Mouse (Mus musculus) spleen, adult 2 months (tissue): Measurements from ENCODE around the gene 6430548M08Rik. TPM values are rescaled to one million over a fixed set of nuclear protein-coding genes. Genes with fewer than 3 reads are reported as not detected.

Experiments used
- DNase-seq, 2 experiments: peaks; one replicate each; pipeline versions ENCODE4 v3.0.0 to v3.0.0-alpha.2; 2012 to 2021; ENCODE audit warnings: low spot score in 2 of 2, low read depth in 1 of 2
- H3K27ac ChIP-seq: fragments of 200-500 bp; 2 replicates; pipeline ENCODE4 v1.5.1; 2012; ENCODE audit warnings: low read length, inconsistent platforms; ENCODE audit not compliant: insufficient read depth
- H3K27me3 ChIP-seq: fragments of 200-500 bp; 2 replicates; pipeline ENCODE4 v1.6.1; 2012; ENCODE audit warnings: mild to moderate bottlenecking, moderate library complexity, low read length, inconsistent platforms; ENCODE audit not compliant: control insufficient read depth, insufficient read depth
- H3K36me3 ChIP-seq: fragments of 200-500 bp; 2 replicates; pipeline ENCODE4 v1.6.1; 2012; ENCODE audit warnings: mild to moderate bottlenecking, low read length, inconsistent platforms; ENCODE audit not compliant: control insufficient read depth, insufficient read depth
- H3K4me1 ChIP-seq: fragments of 200-500 bp; 2 replicates; pipeline ENCODE4 v1.6.1; 2011; ENCODE audit warnings: inconsistent platforms; ENCODE audit not compliant: control insufficient read depth, insufficient read depth, insufficient read length
- H3K4me3 ChIP-seq: fragments of 200-500 bp; 2 replicates; pipeline ENCODE4 v1.5.1; 2011; ENCODE audit warnings: mild to moderate bottlenecking, inconsistent platforms; ENCODE audit not compliant: insufficient read depth, insufficient read length; ENCODE audit errors: extremely low read depth
- CTCF ChIP-seq: fragments of 200-500 bp; IDR thresholded peaks from 2 replicates; pipeline ENCODE4 v1.5.1; 2011; ENCODE audit warnings: mild to moderate bottlenecking, inconsistent platforms; ENCODE audit not compliant: insufficient read depth, insufficient read length, insufficient replicate concordance; ENCODE audit errors: extremely low read depth
- POLR2A ChIP-seq: fragments of 200-500 bp; IDR thresholded peaks from 2 replicates; pipeline ENCODE4 v1.6.1; 2011; ENCODE audit warnings: low read depth, low read length, inconsistent platforms
- WGBS: fragments of 180-500 bp; shearing (Covaris S2); methylation state at CpG from one replicate; pipeline ENCODE4 v1.1.7; 2018; 5-methylcytosine and 5-hydroxymethylcytosine counted together
- polyA plus RNA-seq: library from polyadenylated mRNA; depleted of rRNA; stranded (reverse); fragments of >200 nt; gene quantifications from 2 replicates; pipeline ENCODE4 v1.2.3, GENCODE M21; 2012

6430548M08Rik gene
- polyA plus RNA-seq, 1 experiment = 20.6 TPM

DNA sequence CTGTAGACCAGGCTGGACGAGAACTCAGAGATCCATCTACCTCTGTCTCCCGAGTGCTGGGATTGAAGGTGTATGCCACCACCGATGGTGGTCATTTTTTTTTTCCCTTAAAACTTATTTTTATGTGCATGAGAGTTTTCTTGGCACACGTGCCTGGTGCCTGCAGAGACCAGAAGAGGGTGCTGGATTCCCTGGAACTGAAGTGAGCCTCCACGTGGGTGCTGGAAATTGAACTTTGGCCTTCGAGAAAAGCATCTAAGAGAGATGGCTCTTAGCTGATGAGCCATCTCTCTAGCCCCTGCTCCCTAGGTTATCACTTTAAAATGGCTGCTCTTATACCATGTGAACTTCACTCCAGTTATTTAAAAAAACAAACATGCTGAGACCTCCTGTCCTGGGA is 39.4 kb upstream of the 6430548M08Rik start:
- TF ChIP-seq CTCF = no peak
- TF ChIP-seq POLR2A = no peak
- Histone ChIP-seq H3K27me3 (no peaks in the 10 kb centered on the region), H3K4me1 (no peaks in the 10 kb centered on the region), H3K27ac (no peak overlapping the region), H3K4me3 (no peak overlapping the region), H3K36me3 (no peaks in the 10 kb centered on the region)
- 79% methylated on average over 6 of the region's 6 CpGs for WGBS
- DNase-seq = no peak

DNA sequence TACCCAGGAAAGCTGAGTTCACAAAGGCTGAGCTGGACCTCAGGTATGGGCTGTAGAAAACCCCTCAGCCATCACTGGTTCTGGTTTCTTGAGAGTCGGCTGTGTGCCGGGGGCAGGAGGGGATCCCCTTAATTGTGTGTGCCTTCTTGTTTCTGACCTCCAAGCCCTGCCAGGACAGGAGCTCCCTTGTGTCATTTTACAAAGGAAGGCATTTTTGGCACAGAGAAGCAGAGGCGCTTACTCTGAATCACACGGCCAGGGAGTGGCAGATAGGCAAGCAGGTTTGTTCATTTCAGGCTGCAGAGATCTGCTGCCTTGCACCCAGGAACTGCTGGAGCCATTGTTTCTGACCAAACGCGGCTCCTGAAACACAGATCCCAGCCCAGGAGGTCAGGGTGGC is 38.6 kb upstream of the 6430548M08Rik start:
- no peaks in the 10 kb centered on the region for H3K27me3 ChIP-seq
- TF ChIP-seq CTCF (no peak), POLR2A (no peak)
- no peak overlapping the region for H3K4me3 ChIP-seq
- no peak for DNase-seq
- H3K27ac ChIP-seq = no peak overlapping the region
- WGBS = 66% methylated on average over 6 of the region's 6 CpGs
- H3K36me3 ChIP-seq = no peaks in the 10 kb centered on the region
- no peaks in the 10 kb centered on the region for H3K4me1 ChIP-seq

DNA sequence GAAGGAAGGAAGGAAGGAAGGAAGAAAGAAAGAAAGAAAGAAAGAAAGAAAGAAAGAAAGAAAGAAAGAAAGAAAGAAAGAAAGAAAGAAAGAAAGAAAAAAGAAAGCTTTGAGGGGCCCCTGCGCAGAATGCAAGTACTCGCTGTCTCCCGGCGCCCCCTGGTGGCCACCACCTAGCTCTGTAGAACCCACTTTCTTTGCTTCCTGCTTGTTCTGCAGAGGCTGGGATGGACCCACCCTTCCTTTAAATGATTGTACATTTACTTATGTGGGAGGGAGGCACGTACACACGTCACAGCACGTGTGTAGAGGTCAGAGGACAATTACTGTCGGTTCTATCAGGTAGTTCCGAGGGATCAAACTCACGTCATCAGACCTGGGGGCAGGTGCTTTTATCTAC is 35.9 kb upstream of the 6430548M08Rik start:
- peak; percentile 28 to 67 for DNase-seq
- WGBS = 16% methylated on average over 10 of the region's 10 CpGs
- H3K36me3 ChIP-seq = peaks cover 16% of the 10 kb centered on the region
- H3K4me1 ChIP-seq = no peaks in the 10 kb centered on the region; the same call in 1 of the 2 replicates
- no peak overlapping the region for H3K4me3 ChIP-seq
- no peak overlapping the region for H3K27ac ChIP-seq
- no peaks in the 10 kb centered on the region for H3K27me3 ChIP-seq
- TF ChIP-seq POLR2A = no peak
- peak; percentile 90 for TF ChIP-seq CTCF

DNA sequence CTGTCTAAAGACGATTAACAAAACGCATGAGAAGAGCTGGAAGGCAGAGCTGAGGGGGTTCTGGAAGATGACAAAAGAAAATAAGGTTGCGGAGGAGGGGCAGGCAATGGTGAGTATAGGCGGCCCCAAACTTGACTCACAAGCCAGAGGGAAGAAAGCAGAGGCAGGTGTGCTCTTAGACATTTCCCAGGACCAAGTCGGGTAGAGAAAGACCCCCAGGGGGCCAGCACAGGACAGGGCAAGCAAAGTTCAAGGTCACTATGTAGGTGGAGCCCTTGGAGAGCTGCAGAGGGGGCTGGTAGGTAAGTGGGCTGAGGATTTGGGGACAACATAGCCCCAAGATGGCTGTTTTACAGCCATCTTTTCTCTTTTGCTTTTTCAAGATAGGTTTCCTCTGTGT is 34.6 kb upstream of the 6430548M08Rik start:
- no peak overlapping the region for H3K27ac ChIP-seq
- no peak for DNase-seq
- WGBS = 88% methylated on average over 5 of the region's 5 CpGs
- H3K4me3 ChIP-seq = no peak overlapping the region
- peaks cover 18% of the 10 kb centered on the region for H3K36me3 ChIP-seq
- no peaks in the 10 kb centered on the region; the same call in 1 of the 2 replicates for H3K4me1 ChIP-seq
- TF ChIP-seq POLR2A (no peak), CTCF (no peak)
- H3K27me3 ChIP-seq = no peaks in the 10 kb centered on the region

DNA sequence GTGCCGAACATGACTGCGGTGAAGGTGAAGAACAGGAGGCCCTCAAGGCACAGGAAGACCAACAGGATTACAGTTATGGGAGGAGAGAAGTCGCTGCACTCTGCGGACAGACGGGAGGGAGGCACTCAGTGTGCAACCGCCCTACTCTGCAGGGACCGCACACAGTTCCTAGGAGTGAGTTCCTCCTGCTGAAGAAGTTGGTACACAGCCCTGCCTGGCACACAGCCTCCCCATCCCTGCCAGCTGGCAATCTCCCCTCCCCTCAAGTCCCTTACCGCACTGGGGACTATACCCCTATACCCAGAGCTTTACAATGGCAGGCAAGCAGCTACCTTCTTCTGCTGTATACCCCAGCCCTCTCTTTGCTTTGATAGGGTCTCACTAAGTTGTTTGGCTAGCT is 30.7 kb upstream of the 6430548M08Rik start:
- Histone ChIP-seq H3K4me1 (no peaks in the 10 kb centered on the region; the same call in 1 of the 2 replicates), H3K27ac (no peak overlapping the region), H3K27me3 (no peaks in the 10 kb centered on the region), H3K36me3 (peaks cover 51% of the 10 kb centered on the region), H3K4me3 (no peak overlapping the region)
- no peak for DNase-seq
- TF ChIP-seq CTCF (no peak), POLR2A (no peak)
- 91% methylated on average over 8 of the region's 8 CpGs for WGBS

DNA sequence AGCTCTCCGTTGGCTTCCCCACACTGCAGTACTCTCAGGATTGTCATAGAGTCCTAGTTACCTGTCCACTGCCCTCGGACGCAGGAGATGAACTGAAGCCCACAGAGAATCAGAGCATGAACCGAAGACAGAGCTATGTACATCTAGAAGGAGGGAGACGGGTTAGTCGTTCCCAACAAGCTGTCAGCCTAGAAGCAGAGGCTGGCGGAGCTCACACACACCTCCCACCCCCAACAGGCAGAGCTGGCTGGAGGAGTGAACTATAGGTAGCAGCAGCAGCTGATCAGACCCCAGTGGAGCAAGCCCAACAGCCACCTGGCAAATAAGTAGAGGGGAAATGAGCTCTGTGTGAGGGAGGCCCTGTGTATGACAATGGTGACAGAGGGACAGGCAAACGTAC is 29.2 kb upstream of the 6430548M08Rik start:
- Histone ChIP-seq H3K27ac (no peak overlapping the region), H3K36me3 (peaks cover 54% of the 10 kb centered on the region)
- TF ChIP-seq POLR2A = no peak
- TF ChIP-seq CTCF = no peak

DNA sequence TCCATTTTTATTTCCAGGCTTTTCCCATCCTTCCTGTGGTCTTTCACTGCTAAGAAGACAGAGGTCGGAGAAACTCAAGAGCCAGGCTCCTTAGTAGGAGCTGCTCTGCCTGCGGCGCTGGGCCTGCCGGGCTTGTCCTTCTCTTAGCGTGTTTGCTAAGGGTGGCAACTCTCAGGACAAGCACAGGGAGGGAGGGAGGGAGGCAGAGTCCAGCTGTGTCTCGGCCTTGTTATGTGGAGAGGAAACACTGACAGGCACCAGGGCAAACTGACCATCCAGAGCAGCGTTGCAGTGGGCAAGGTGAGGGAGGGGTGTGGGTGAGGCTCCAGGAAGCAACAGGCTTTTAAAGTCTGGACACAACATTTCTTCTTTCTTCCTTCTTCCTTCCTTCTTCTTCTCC is 24.4 kb upstream of the 6430548M08Rik start:
- 93% methylated on average over 7 of the region's 7 CpGs for WGBS
- Histone ChIP-seq H3K4me1 (no peaks in the 10 kb centered on the region), H3K27ac (no peak overlapping the region), H3K4me3 (no peak overlapping the region), H3K36me3 (peaks cover 48% of the 10 kb centered on the region), H3K27me3 (no peaks in the 10 kb centered on the region)
- TF ChIP-seq POLR2A = no peak
- TF ChIP-seq CTCF = no peak
- DNase-seq = no peak

More for the DNA sequence above, 29.2 kb upstream of the 6430548M08Rik start:
- Histone ChIP-seq H3K4me1 (no peaks in the 10 kb centered on the region; the same call in 1 of the 2 replicates), H3K4me3 (no peak overlapping the region), H3K27me3 (no peaks in the 10 kb centered on the region)
- no peak for DNase-seq
- WGBS = 93% methylated on average over 8 of the region's 8 CpGs
